Mouse (Mus musculus): ENCODE results near the gene Veph1. TPM values are rescaled to one million over a fixed set of nuclear protein-coding genes. Genes with fewer than 3 reads are reported as not detected.

Veph1 gene
- polyA plus RNA-seq, 1 experiment = not detected

GRCm38 (mm10) chr3:66087608-66088007, 209.0 kb downstream of the Veph1 start:
- Histone ChIP-seq H3K27ac (replicated peaks; ENCODE audit: low read depth, low read length) (no peak overlapping the region), H3K4me1 (ENCODE audit: control insufficient read depth, insufficient read depth, insufficient read length, low read length) (no peaks in the 10 kb centered on the region), H3K4me3 (ENCODE audit: insufficient read depth, low read depth, low read length) (no peak overlapping the region)

DNA sequence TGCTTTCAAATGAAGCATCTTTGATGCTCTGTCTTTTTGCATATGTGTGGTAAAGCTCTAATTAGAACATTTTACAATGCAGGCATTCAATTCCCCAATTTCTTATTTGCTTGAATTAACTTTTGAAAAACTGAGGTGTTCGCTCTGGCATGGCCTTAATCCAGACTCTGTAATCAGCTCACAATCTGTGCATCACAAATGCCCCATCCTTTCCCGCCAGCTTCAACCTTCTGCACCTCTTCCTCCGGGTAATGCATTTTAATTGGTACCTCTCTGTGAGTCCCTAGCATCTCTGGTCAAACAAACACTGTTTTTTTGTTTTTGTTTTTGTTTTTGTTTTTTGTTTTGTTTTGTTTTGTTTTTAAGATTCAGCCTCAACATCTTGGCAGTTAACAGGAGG, 212.8 kb downstream of the Veph1 start:
- H3K4me3 ChIP-seq (ENCODE audit: insufficient read depth, low read depth, low read length) = no peak overlapping the region
- no peak overlapping the region for H3K27ac ChIP-seq (replicated peaks; ENCODE audit: low read depth, low read length)
- H3K4me1 ChIP-seq (ENCODE audit: control insufficient read depth, insufficient read depth, insufficient read length, low read length) = no peaks in the 10 kb centered on the region

DNA sequence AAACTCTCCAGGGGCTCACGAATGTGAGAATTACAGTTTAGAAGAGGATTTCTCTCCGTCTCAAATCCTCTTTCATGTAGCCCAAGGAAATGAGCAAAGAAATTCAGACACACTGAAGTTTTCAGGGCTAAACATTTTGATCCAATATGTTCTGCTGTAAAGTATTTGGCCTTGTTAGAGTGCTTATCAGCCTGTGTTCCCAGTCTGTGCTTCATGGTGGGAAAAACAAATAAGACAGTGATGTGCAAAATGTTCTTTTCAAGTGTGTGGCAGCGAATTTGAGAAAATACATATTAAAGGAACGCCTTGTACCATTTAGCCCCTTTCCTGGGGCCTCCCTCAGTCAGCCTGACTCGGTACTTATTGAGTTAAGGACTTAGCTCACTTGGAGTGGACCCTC, 213.2 kb downstream of the Veph1 start:
- no peak overlapping the region for H3K27ac ChIP-seq (replicated peaks; ENCODE audit: low read depth, low read length)
- H3K4me1 ChIP-seq (ENCODE audit: control insufficient read depth, insufficient read depth, insufficient read length, low read length) = no peaks in the 10 kb centered on the region
- no peak overlapping the region for H3K4me3 ChIP-seq (ENCODE audit: insufficient read depth, low read depth, low read length)

DNA sequence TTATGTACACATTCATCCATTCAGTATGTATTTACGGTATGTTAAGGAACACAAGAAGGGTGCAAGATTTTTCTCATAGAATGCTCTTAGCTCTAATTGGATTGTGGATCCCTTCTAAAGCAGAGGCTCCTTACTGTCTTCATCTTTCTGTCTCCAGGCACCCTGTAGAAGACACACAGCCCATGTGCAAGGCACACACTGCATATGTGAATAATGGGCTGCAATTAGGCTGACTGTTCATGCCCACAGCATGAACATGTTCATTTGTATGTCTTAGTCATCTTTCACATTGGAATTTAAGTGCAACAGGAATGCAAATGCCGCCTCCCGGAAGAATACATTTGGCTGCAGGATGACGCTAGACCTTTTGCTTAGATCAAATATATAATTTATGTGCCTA, 213.7 kb downstream of the Veph1 start:
- Histone ChIP-seq H3K4me1 (ENCODE audit: control insufficient read depth, insufficient read depth, insufficient read length, low read length) (no peaks in the 10 kb centered on the region), H3K4me3 (ENCODE audit: insufficient read depth, low read depth, low read length) (no peak overlapping the region), H3K27ac (replicated peaks; ENCODE audit: low read depth, low read length) (no peak overlapping the region)

DNA sequence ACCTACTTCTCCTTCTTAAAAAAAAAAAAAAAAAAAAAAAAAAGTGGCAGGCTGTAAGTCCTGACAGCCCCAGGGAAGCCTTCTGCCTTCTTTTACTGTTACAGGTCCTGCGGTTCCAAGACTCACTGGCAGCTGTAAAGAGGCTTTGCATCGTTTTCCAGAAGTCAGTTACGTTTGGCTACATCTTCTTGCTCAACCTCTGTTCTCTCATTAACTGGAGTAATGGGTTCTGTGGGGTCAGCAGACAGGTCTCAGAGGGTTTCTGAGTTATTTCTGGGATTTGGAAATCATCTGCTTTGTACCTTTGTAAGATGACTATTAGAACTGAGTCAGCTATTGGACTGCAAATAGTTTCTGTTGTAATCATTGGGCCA, 215.3 kb downstream of the Veph1 start:
- Histone ChIP-seq H3K27ac (replicated peaks; ENCODE audit: low read depth, low read length) (no peak overlapping the region), H3K4me3 (ENCODE audit: insufficient read depth, low read depth, low read length) (no peak overlapping the region), H3K4me1 (ENCODE audit: control insufficient read depth, insufficient read depth, insufficient read length, low read length) (no peaks in the 10 kb centered on the region)

DNA sequence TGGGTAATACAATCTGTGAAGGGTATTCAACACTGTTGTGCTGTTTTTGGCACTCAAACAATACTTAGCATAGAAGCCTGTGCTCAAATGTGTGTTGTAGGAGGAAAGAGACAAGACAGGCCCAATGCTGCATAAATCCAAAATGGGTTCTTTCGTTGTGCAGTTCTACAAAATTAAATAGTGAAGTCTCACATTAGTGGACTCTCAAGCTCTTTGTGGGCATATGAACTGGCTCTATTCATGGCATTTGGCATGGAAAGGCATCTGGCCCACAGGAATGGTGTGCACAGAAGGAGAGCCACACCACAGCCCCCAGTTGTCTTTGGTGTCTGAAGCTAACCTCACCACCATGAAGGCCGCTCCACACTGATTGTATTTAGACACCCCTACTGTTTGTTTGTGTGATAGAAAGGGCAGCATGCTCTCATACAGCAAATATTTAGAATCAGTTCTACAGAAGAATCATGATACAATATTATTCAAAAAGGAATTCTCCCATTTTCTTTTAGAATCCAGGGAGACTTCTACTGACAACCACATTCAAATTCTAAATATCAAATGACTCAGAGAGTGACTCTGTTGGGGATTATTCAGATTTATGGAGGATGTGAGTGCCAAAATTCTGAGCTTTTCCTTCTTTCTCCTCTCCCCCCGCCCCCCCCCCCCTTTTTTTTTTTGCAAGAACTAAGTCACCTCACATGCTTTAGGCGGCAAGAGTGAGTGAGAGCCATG, 215.8 kb downstream of the Veph1 start:
- H3K4me1 ChIP-seq (ENCODE audit: control insufficient read depth, insufficient read depth, insufficient read length, low read length) = no peaks in the 10 kb centered on the region
- no peak overlapping the region for H3K4me3 ChIP-seq (ENCODE audit: insufficient read depth, low read depth, low read length)
- no peak overlapping the region for H3K27ac ChIP-seq (replicated peaks; ENCODE audit: low read depth, low read length)

- no peak overlapping the region for H3K4me3 ChIP-seq (ENCODE audit: insufficient read depth, low read depth, low read length)
- H3K27ac ChIP-seq (replicated peaks; ENCODE audit: low read depth, low read length) = no peak overlapping the region
- no peaks in the 10 kb centered on the region for H3K4me1 ChIP-seq (ENCODE audit: control insufficient read depth, insufficient read depth, insufficient read length, low read length)
Measured at GRCm38 (mm10) chr3:66079886-66080285, 216.8 kb downstream of the Veph1 start.

DNA sequence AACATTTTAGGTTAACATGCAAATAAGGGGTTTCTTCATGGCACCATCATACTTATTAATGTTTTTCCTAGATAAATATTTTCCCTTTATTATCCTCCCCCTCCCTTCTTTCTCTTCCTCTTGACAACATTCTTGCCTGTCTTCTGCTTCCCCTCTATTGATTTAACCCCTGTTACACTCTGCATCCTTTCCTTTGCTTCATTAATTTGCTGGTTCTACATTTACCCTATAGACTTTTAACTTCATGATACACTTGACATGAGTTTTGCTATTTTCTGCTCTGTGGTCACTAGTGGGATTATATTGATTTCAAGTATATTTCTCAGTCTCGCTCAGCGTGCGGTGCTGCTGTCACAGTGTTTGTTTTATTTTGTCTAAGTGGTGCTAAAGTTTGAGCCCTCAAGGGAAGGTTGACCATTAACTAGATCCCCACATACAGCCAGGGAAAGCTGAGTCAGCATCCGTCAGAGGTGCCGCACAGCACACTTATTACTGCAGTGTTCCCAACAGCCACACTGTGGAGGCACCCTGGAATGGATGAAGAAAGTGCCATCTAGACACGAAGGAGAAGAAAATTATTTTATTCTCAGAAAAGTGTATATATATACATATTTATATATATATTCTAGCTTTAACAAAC, 217.6 kb downstream of the Veph1 start:
- Histone ChIP-seq H3K27ac (replicated peaks; ENCODE audit: low read depth, low read length) (no peak overlapping the region), H3K4me1 (ENCODE audit: control insufficient read depth, insufficient read depth, insufficient read length, low read length) (no peaks in the 10 kb centered on the region), H3K4me3 (ENCODE audit: insufficient read depth, low read depth, low read length) (no peak overlapping the region)

DNA sequence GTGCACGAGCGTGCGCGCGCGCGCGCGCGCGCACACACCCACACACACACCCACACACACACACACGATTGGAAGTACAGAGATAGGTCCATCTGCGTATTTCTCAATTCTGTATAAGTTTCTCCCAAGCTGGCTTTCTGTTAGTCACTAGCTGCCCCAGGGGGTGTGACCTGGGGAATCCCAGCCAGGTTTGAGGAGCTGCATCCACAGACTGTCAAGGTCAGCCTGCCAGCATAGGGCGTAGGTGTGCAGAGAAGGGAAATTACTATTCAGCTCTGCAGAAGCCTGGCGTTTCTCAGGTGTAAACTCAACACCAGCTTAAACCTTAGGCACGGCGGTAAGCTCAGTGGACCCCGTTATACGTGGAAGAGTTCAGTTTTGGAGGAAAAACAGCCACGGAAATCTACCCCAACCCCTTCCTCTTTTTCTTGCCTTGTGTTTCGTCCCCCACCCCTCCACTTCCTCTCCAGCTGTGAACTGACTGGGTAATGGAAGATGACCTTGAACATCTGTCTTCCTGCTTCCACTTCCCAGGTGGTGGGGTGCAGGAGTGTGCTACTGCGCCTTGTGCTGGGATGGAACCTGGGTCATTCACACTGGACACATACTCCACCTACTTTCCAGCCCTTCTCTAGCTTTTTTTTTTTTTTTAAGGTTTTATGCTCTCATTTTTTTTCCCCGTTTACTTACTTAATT, 218.5 kb downstream of the Veph1 start:
- Histone ChIP-seq H3K4me1 (ENCODE audit: control insufficient read depth, insufficient read depth, insufficient read length, low read length) (no peaks in the 10 kb centered on the region), H3K27ac (replicated peaks; ENCODE audit: low read depth, low read length) (no peak overlapping the region), H3K4me3 (ENCODE audit: insufficient read depth, low read depth, low read length) (no peak overlapping the region)

GRCm38 (mm10) chr3:66070274-66070673, 226.4 kb downstream of the Veph1 start:
- H3K4me1 ChIP-seq (ENCODE audit: control insufficient read depth, insufficient read depth, insufficient read length, low read length) = no peaks in the 10 kb centered on the region
- no peak overlapping the region for H3K4me3 ChIP-seq (ENCODE audit: insufficient read depth, low read depth, low read length)
- no peak overlapping the region for H3K27ac ChIP-seq (replicated peaks; ENCODE audit: low read depth, low read length)

GRCm38 (mm10) chr3:66063881-66064280, 232.8 kb downstream of the Veph1 start:
- H3K4me3 ChIP-seq (ENCODE audit: insufficient read depth, low read depth, low read length) = no peak overlapping the region
- H3K4me1 ChIP-seq (ENCODE audit: control insufficient read depth, insufficient read depth, insufficient read length, low read length) = no peaks in the 10 kb centered on the region
- no peak overlapping the region for H3K27ac ChIP-seq (replicated peaks; ENCODE audit: low read depth, low read length)

GRCm38 (mm10) chr3:66056912-66057311, 239.7 kb downstream of the Veph1 start:
- Histone ChIP-seq H3K27ac (replicated peaks; ENCODE audit: low read depth, low read length) (no peak overlapping the region), H3K4me1 (ENCODE audit: control insufficient read depth, insufficient read depth, insufficient read length, low read length) (no peaks in the 10 kb centered on the region), H3K4me3 (ENCODE audit: insufficient read depth, low read depth, low read length) (no peak overlapping the region)

- Histone ChIP-seq H3K4me1 (ENCODE audit: control insufficient read depth, insufficient read depth, insufficient read length, low read length) (no peaks in the 10 kb centered on the region), H3K4me3 (ENCODE audit: insufficient read depth, low read depth, low read length) (no peak overlapping the region), H3K27ac (replicated peaks; ENCODE audit: low read depth, low read length) (no peak overlapping the region)
Measured at GRCm38 (mm10) chr3:66055652-66056051, 241.0 kb downstream of the Veph1 start.

DNA sequence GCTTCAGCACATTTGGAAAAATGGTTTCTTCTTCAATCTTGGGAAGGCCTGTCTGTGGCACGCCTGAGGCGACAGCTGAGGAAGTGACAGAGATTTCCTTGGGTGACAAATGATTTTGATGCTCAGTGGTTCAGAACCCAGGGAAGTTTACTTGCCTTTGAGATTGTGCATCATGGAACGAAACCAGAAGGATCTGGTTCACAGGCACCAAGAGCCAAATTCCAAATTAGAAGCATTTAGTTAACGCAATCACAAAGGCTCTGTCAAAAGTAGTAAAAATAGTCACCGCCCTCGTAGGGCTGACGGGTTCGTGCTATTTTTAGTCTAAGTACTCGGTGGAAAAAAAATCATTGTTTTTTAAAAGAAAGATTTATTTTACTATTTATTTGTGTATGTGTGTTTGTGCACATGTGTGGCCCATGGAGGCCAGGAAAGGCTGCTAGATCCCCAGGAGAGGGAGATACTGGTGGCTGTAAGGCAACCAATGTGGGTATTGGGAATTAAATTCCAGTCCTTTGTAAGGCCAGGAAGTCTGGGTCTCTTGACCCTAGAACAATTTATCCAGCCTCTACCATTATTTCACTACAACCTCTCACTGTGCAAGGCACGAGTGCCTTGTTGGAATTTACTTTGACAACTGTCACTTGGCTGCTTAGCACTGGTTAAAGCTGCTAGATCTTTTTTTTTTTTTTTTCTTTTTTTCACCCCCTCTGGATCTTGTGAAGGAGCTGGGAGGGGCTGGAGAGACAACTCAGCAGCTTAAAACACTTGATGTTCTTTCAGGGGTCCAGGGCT, 246.3 kb downstream of the Veph1 start:
- no peaks in the 10 kb centered on the region for H3K4me1 ChIP-seq (ENCODE audit: control insufficient read depth, insufficient read depth, insufficient read length, low read length)
- no peak overlapping the region for H3K27ac ChIP-seq (replicated peaks; ENCODE audit: low read depth, low read length)
- H3K4me3 ChIP-seq (ENCODE audit: insufficient read depth, low read depth, low read length) = no peak overlapping the region

GRCm38 (mm10) chr3:66040857-66041494, 255.7 kb downstream of the Veph1 start:
- Histone ChIP-seq H3K27ac (replicated peaks; ENCODE audit: low read depth, low read length) (no peak overlapping the region), H3K4me1 (ENCODE audit: control insufficient read depth, insufficient read depth, insufficient read length, low read length) (no peaks in the 10 kb centered on the region), H3K4me3 (ENCODE audit: insufficient read depth, low read depth, low read length) (no peak overlapping the region)

Measured in brown adipose tissue, adult 24 weeks (tissue).